7 mouse cellular contexts compared by ENCODE assay signal in genomic region chr11:101442127-101442693, GRCm38 (mm10). TPM values are rescaled to one million over a fixed set of nuclear protein-coding genes. Genes with fewer than 3 reads are reported as not detected.
DNase-seq lines count a peak whose midpoint lies in the region; ATAC-seq lines count a peak whose summit lies in the region.

Gene Rpl27, plus strand, starts transcription at chr11:101442298.

- H3K4me1 ChIP-seq in intestine, embryonic 16.5 days (ENCODE audit: control insufficient read depth, insufficient read depth, low read length) = peaks cover 17% of the 10 kb centered on the region
- peaks cover 10% of the 10 kb centered on the region for H3K4me1 ChIP-seq in midbrain, embryonic 11.5 days (ENCODE audit: control insufficient read depth, insufficient read depth, low read length)

- H3K36me3 ChIP-seq in intestine, embryonic 16.5 days (ENCODE audit: control insufficient read depth, insufficient read depth, low read length) = peaks cover 13% of the 10 kb centered on the region
- H3K36me3 ChIP-seq in midbrain, embryonic 11.5 days (ENCODE audit: control insufficient read depth, insufficient read depth, low read length) = peaks cover 12% of the 10 kb centered on the region; the same call in 1 of the 2 replicates

- ATAC-seq in intestine, embryonic 16.5 days = peak; percentile 98
- ATAC-seq in midbrain, embryonic 11.5 days (ENCODE audit: low FRiP score) = peak; percentile 98

- intact Hi-C loops in left cerebral cortex, postnatal 36 days (cut with DNase I) = no loop called here

- no peaks in the 10 kb centered on the region for H3K27me3 ChIP-seq in intestine, embryonic 16.5 days (replicated peaks; ENCODE audit: control insufficient read depth, insufficient read depth, low read length)
- H3K27me3 ChIP-seq in midbrain, embryonic 11.5 days (ENCODE audit: control insufficient read depth, insufficient read depth, low read length) = no peaks in the 10 kb centered on the region

- H3K4me3 ChIP-seq in intestine, embryonic 16.5 days (ENCODE audit: low read length) = peak within 1 kb of the TSS; percentile 83
- H3K4me3 ChIP-seq in midbrain, embryonic 11.5 days (ENCODE audit: low read depth, low read length) = peak within 1 kb of the TSS; percentile 87

- peak; percentile 98 for DNase-seq in adrenal gland, adult 8-10 months
- peak; percentile 98 for DNase-seq in embryo, embryonic 9.5 days (ENCODE audit: extremely low spot score)
- DNase-seq in gastrocnemius, postnatal 4 days (ENCODE audit: low spot score in 2 of 2) = peak; percentile 87 to 94
- DNase-seq in left cerebral cortex, postnatal 36 days (ENCODE audit: low spot score in 2 of 2) = peak; percentile 96
- DNase-seq in midbrain, embryonic 11.5 days (ENCODE audit: low spot score, missing footprints) = peak; percentile 99
- DNase-seq in skeletal muscle tissue, adult 2 months (ENCODE audit: low read depth, low spot score) = peak; percentile 99

- H3K9me3 ChIP-seq in intestine, embryonic 16.5 days (ENCODE audit: control insufficient read depth, low read length) = no peaks in the 10 kb centered on the region
- no peaks in the 10 kb centered on the region for H3K9me3 ChIP-seq in midbrain, embryonic 11.5 days (ENCODE audit: control insufficient read depth, low read length)

- peak within 1 kb of the TSS; percentile 85 for H3K27ac ChIP-seq in intestine, embryonic 16.5 days (ENCODE audit: low read length)
- peak within 1 kb of the TSS; percentile 87 for H3K27ac ChIP-seq in midbrain, embryonic 11.5 days (ENCODE audit: low read depth, low read length)

- peak within 1 kb of the TSS; percentile 90 for H3K9ac ChIP-seq in intestine, embryonic 16.5 days (ENCODE audit: low read depth, low read length)
- H3K9ac ChIP-seq in midbrain, embryonic 11.5 days (ENCODE audit: low read length) = peak within 1 kb of the TSS; percentile 96

- peak within 1 kb of the TSS; percentile 76 for H3K4me2 ChIP-seq in intestine, embryonic 16.5 days (ENCODE audit: low read depth, low read length)
- H3K4me2 ChIP-seq in midbrain, embryonic 11.5 days = peak within 1 kb of the TSS; percentile 96

- WGBS in intestine, embryonic 16.5 days = under 1% methylated on average over 42 of the region's 42 CpGs
- under 1% methylated on average over 41 of the region's 42 CpGs for WGBS in midbrain, embryonic 11.5 days

RNA-seq across cellular contexts. Expression of gene Rpl27, which starts in this region (rescaled TPM):
- total RNA-seq in adrenal gland, adult 8-10 months (2022) = 10 to 100 TPM; 48.6 to 99.3 (median 63.5) TPM
- total RNA-seq in gastrocnemius, postnatal 4 days (2021) = 10 to 100 TPM; 81.3 to 87.8 TPM
- 251 and 288 TPM in 2 replicates for polyA plus RNA-seq in intestine, embryonic 16.5 days (2015; fragmentation: Nextera tagmentation; extraction: Ambion mirVana)
- total RNA-seq in left cerebral cortex, postnatal 36 days (2021) = 10 to 100 TPM; 32.6 to 46.9 TPM
- 385 and 399 TPM in 2 replicates for polyA plus RNA-seq in midbrain, embryonic 11.5 days (2014; fragmentation: Nextera tagmentation; extraction: Ambion mirVana)

Comparison
In these comparisons a context has a peak if more than half of its experiments do, and no peak if none do; other contexts are left out.
1. Peak in every context shown above with its lines: DNase-seq, ATAC-seq, H3K4me3 ChIP-seq and H3K27ac ChIP-seq.